Mouse (Mus musculus) CH12.LX (cell line): ENCODE results near the gene Evi5.

ENCODE experiments used
- BHLHE40 ChIP-seq: IDR thresholded peaks from 2 replicates; pipeline ENCODE4 v1.6.1; 2011; ENCODE audit warnings: mild to moderate bottlenecking, low read depth, low read length, improper control_type of control experiment
- CTCF ChIP-seq, 2 experiments: IDR thresholded peaks in 1 of 2; conservative IDR thresholded peaks in 1 of 2; 2 replicates each; pipeline ENCODE4 v1.5.1; 2011 to 2012; ENCODE audit warnings: low read depth in 2 of 2, low read length in 2 of 2, improper control_type of control experiment in 1 of 2, inconsistent platforms in 1 of 2, mild to moderate bottlenecking in 1 of 2, moderate library complexity in 1 of 2
- EP300 ChIP-seq: IDR thresholded peaks from 2 replicates; pipeline ENCODE4 v1.6.1; 2011; ENCODE audit warnings: low read length, improper control_type of control experiment
- ETS1 ChIP-seq: conservative IDR thresholded peaks from 2 replicates; pipeline ENCODE4 v1.6.1; 2012; ENCODE audit warnings: low read depth, mild to moderate bottlenecking, inconsistent platforms, low read length, improper control_type of control experiment, moderate library complexity
- HCFC1 ChIP-seq: IDR thresholded peaks from 2 replicates; pipeline ENCODE4 v1.6.1; 2012; ENCODE audit warnings: low read depth, mild to moderate bottlenecking, inconsistent platforms, low read length, improper control_type of control experiment
- JUND ChIP-seq: conservative IDR thresholded peaks from 2 replicates; pipeline ENCODE4 v1.6.1; 2011; ENCODE audit warnings: low read depth, low read length, improper control_type of control experiment
- KAT2A ChIP-seq: IDR thresholded peaks from 2 replicates; pipeline ENCODE4 v1.6.1; 2012; ENCODE audit warnings: low read length, improper control_type of control experiment, inconsistent platforms; ENCODE audit not compliant: insufficient replicate concordance
- MAZ ChIP-seq: IDR thresholded peaks from 2 replicates; pipeline ENCODE4 v1.6.1; 2012; ENCODE audit warnings: low read depth, mild to moderate bottlenecking, inconsistent platforms, low read length, improper control_type of control experiment, moderate library complexity
- PAX5 ChIP-seq: IDR thresholded peaks from 2 replicates; pipeline ENCODE4 v1.6.1; 2012; ENCODE audit warnings: low read length, inconsistent platforms, mixed read lengths
- POLR2AphosphoS2 ChIP-seq: IDR thresholded peaks from 2 replicates; pipeline ENCODE4 v1.6.1; 2011; ENCODE audit warnings: low read depth, low read length, improper control_type of control experiment
- RCOR1 ChIP-seq: conservative IDR thresholded peaks from 2 replicates; pipeline ENCODE4 v1.6.1; 2012; ENCODE audit warnings: low read depth, mild to moderate bottlenecking, inconsistent platforms, low read length, improper control_type of control experiment
- ZKSCAN1 ChIP-seq: IDR thresholded peaks from 2 replicates; pipeline ENCODE4 v1.6.1; 2012; ENCODE audit warnings: low read depth, inconsistent platforms, low read length, improper control_type of control experiment, borderline replicate concordance
- ZMIZ1 ChIP-seq: IDR thresholded peaks from 2 replicates; pipeline ENCODE4 v1.6.1; 2012; ENCODE audit warnings: low read depth, mild to moderate bottlenecking, inconsistent platforms, low read length, improper control_type of control experiment

DNA sequence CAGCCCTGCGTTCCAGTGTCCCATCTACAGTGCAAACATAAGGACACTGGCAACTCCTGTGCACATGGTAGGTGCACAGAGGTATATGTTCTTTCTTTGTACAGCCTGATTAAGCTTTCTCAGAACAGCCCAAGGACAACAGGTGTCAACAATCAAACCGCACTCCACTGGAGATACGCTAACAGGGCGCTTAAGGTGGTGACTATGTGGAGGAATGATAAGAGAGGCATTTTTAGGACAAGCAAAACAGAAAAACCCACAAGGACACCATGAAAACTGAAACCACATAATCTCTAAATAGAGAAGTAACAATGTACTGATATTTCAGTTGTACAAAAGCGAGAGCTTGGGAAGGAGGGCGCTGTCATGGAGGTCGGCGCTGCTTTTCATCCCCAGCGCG is 174.0 kb downstream of the Evi5 start:
- no peak for TF ChIP-seq CTCF (conservative IDR thresholded peaks at IDR 0.05 in 1 of 2, IDR thresholded peaks at IDR 0.05 in 1 of 2; ENCODE audit: low read depth in 2 of 2, low read length in 2 of 2)
- no peak for TF ChIP-seq ZMIZ1
- TF ChIP-seq HCFC1: no peak
- no peak for TF ChIP-seq PAX5
- TF ChIP-seq MAZ: no peak
- TF ChIP-seq JUND: no peak
- TF ChIP-seq ZKSCAN1: no peak
- no peak for TF ChIP-seq BHLHE40
- TF ChIP-seq EP300: no peak
- no peak for TF ChIP-seq POLR2AphosphoS2
- no peak for TF ChIP-seq KAT2A
- TF ChIP-seq ETS1: no peak
- TF ChIP-seq RCOR1: no peak
